Mouse (Mus musculus) megakaryocyte, adult 5-6 weeks (primary cell): Measurements from ENCODE around the gene Arhgdib. TPM values are rescaled to one million over a fixed set of nuclear protein-coding genes. Genes with fewer than 3 reads are reported as not detected.

Experiments
- ATAC-seq: 2 replicates; pipeline ENCODE4 v1.8.0; 2016; ENCODE audit warnings: mild to moderate bottlenecking, inconsistent platforms; ENCODE audit not compliant: poor library complexity, severe bottlenecking
- total RNA-seq, 2 experiments: library from RNA; stranded (forward) in 1 of 2; stranded (reverse) in 1 of 2; fragments of 153-499, 151-499 nt in 1 of 2; fragments of 221-1000, 200-1000 nt in 1 of 2; gene quantifications; 2 replicates each; pipeline versions ENCODE4 v1.2.3 to v1.2.4; 2015 to 2017

Arhgdib gene
- total RNA-seq, 2 experiments from 2014 or later, result 1,567 to 3,668 TPM

- no peak for ATAC-seq
Measured at GRCm38 (mm10) chr6:136922080-136922479, 19.6 kb downstream of the Arhgdib start, which contains the start of gene Erp27. Erp27 (minus strand) TSS chr6:136922180.

DNA sequence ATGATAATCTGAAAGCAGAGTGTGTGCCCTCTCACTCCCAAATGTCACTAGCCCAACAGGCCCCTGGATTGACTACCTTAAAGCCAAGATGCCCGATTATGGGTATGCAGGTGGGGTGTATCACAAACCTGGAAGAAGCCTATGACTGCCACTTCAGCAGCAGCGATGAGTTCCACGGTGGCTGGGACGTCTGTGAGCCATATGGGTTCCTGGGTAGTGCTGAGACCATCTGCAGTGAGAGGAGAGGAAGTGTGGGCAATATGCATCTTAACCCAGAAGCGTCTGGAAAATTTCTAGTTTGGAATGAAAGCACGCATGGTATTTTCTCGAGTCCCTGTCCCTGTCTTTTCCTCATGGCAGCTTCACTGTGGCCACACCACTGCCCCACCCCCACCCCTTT is 20.1 kb downstream of the Arhgdib start:
- no peak for ATAC-seq

DNA sequence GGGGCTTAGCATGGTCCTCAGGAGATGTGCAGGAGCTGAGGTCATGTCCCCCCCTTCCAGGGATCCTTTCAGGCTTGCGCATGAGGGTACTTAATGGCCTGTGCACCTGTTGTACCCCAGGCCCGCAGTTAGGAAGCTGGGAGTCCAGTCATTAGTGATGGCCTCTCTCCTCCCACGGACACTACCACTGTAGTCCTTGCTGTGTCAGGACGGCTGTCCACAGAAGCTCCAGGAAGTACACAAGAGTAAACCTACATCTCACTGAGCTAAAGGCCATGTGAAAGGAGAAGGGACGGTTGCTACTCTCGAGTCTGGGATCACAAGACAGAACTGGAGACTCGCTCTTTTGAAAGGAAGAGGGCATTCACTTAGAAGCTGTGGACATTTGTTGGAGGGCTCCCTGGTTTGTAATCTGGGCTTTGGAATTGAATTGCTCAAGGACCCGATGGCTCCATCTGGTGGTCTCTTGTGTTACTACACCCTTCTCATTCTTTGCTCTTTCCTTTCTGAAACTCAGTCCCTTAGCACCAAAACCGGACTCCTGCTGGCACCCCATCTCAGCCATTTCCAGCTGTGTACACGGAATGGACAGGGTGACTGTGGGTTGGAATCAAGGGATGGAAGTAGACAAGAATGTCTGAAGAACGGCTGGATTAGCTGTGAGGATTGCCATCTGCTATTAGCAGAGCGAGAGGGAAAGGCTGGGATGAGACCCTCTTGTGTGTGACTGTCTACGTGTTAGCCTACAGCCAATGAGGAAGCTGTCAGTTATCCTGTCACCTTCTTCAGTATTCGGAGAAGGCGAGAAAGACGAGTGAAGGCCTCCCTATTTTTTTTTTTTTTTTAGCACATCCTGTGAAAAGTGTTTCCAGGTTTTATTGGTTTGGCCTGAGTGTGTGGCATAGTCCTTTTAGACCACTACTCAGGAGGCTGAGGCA is 21.1 kb downstream of the Arhgdib start:
- peak; percentile 70 for ATAC-seq

GRCm38 (mm10) chr6:136917885-136918284 is 23.8 kb downstream of the Arhgdib start:
- ATAC-seq, result no peak

- ATAC-seq, result no peak
Measured at GRCm38 (mm10) chr6:136915721-136916395, 25.8 kb downstream of the Arhgdib start.

DNA sequence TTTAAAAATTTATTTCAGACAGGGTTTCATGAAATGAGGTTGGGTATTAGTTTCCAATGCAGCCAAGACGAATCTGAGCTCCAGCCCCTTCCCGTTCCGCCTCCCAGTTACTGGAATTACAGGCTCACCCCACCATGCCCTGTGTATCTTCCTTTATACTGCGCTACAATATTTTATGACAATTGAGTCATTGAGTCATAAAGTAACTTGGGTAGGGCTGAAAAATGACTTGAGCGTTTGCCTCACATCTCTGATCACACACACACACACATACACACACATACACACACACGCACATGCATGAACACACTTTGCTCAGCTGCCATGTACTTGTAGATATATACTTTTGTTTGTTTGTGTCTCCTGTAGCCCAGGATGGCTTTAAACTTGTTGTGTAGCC is 27.5 kb downstream of the Arhgdib start:
- no peak for ATAC-seq

GRCm38 (mm10) chr6:136913384-136914126 is 28.1 kb downstream of the Arhgdib start:
- no peak for ATAC-seq

DNA sequence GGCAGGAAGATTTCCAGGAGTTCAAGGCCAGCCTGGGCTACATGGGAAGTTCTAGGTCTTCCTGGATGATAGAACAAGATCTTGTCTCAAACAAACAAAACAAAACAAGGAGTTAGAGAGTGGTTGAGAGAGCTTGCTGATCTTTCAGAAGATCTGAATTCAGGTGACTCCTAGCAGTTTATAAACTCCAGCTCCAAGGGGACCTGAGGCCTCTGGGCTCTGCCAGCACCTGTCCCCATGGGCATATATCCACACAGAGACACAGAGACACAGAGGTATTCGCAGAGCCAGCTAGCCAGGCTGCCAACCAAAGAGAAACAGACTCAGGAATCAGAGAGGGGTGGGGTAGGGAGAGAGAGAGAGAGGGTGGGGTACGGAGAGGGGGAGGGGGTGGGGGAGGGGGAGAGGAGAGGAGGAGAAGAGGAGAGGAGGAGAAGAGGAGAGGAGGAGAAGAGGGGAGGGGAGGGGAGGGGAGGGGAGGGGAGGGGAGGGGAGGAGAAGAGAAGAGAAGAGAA is 28.9 kb downstream of the Arhgdib start:
- ATAC-seq, result no peak

DNA sequence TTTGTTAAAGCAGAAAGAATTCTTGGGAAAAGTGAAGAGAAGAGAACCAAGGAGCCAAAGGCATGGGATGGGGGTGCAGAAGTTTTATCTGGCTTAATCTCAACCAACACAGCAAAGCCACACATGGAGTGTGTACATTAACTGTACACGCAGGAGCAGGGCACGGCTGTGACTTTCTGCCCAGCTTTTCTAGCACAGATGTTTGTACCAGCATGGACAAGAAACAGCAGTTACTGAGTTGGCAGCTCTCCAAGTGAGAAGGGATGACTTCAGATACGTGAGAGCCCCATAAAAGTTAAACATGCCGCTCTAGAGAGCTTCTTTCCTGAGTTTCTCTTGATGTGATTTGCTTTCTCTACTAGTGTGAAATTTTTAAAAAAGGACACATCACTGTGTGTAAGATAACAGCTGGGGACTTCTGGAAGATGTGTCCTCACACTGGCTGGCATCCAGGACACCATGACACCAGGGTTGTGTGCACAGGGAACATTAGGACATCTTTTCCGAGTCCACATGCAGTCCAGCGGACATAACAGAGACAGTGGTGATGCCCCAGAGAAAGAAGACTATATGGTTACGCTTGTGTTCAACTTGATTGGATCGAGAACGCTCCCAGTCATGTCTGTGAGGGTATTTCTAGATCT is 31.3 kb downstream of the Arhgdib start:
- no peak for ATAC-seq

GRCm38 (mm10) chr6:136906937-136907293 is 34.8 kb downstream of the Arhgdib start:
- no peak for ATAC-seq

DNA sequence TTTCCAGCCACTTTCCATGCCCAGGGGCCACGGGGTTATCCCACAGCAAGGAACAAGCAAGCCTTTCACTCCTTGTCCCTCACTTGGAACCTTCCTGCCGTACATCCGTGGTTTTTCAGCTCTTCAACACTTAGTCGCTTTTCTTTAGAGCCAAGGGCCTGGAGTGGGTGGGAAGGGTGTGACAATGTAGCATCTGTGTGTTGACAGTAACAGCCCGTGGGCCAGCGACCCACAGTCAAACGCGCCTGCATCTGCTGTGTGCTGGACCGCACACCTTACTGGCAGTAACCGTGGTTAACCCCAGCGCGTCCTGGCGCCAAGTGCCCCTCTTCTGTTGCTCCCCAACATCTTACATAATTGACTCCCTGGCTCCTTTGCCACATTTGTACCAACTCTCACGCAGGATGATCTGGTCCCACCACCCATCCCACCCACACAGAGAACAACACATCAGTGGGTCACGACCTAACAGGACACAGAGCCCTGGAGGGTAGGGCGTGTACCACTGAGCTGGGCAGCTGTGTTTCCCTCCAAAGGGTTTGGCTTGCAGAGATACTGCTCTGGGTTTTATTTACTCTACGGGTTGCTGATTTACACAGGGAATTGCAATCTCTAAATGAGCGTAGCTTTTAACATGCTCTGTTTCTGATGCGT is 35.3 kb downstream of the Arhgdib start:
- no peak for ATAC-seq

GRCm38 (mm10) chr6:136903885-136904470 is 37.7 kb downstream of the Arhgdib start:
- ATAC-seq, result peak; percentile 51

DNA sequence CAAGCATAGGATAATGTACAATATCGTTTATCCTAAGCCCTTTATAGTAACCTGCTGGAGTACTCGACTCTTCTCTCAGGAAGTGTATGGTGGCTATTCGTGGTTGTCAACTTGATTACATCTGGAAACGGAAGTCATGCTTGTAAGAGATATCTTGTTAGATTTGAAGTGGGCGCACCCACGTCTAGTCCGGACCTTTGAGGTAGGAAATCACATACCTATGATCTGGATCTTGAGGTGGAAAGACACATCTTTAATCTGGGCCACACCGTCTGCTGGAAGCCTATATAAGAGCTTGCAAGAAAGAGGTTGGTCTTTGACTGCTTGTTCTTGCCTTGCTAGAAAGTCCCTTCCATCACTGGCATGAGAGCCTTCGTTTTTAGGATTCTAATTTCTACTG is 39.2 kb downstream of the Arhgdib start:
- ATAC-seq, result peak; percentile 20; the same call in 1 of the 2 replicates

GRCm38 (mm10) chr6:136901010-136901409 is 40.7 kb downstream of the Arhgdib start:
- ATAC-seq, result no peak

GRCm38 (mm10) chr6:136900369-136901009 is 41.2 kb downstream of the Arhgdib start:
- ATAC-seq, result 0 out of 2 replicates have a peak, but pooled peaks have one; percentile 23

DNA sequence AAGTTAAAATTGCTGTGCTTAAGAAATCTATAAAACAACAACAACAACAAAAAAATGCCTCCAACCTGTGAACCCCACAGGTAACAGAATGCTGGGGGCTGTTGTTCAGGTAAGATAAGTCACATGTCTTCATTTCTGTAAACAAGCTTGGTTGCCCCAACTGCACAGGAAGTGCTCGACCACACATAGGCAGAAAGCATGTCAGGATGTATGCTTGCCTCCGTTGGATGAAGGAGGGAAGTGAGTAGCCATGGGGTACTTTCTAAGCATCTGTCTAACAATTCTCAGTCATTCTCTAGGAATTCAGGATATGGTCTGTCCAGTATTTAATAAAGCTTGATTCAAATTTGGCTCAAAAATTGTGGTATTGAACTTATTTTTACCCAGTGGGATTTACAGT is 42.7 kb downstream of the Arhgdib start:
- peak; percentile 62 for ATAC-seq

DNA sequence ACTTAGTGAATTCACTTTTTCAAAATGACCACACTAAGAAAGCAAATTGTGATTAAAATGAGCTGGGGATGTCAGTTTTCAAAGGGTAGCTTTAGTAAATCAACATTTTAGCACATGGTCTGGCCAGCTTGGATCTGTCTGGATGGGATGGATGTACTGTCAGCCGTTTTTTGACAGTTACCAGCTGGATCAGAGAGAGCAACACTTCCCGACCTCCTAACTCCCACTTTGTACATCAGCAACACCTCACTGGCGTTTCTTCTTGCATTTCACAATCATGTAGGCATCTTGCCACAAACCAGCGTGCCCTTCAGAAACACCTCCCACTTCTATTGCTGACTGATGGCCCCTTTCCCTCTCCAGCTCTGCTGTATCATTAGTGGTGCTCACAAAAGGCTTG is 43.5 kb downstream of the Arhgdib start:
- 0 out of 2 replicates have a peak, but pooled peaks have one; percentile 22 for ATAC-seq

DNA sequence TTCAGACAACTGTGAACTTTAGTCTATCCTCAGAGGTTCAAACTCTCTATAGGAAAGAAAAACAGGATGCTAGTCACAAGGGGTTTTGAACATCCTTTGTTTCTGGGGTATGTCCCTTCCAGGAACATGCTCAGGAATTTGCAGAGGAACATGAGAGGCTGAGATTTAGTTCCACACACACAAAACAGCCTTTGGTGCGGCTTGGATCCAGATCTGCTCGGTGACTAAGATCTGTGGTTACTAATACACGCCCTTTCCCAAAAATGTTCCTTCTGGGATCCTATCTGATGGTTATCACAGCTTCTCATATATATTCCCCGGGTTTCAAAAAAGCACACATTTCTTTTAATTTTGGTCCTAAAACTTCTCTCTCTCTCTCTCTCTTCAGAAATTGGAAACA is 43.9 kb downstream of the Arhgdib start:
- ATAC-seq, result no peak
